Mouse (Mus musculus): ENCODE measurements around the gene Tomm40l. TPM values are rescaled to one million over a fixed set of nuclear protein-coding genes. Genes with fewer than 3 reads are reported as not detected.
A peak's percentile ranks its signal among the peaks of the same experiment; 100 is the strongest.

Gene Tomm40l
- polyA plus RNA-seq (2015; fragmentation: Nextera tagmentation; extraction: Ambion mirVana) = 60.7 and 68.9 TPM in 2 replicates

GRCm38 (mm10) chr1:171222238-171223155 is at the start of gene Tomm40l:
Gene Tomm40l (minus strand): TSS chr1:171222514.
- ATAC-seq (replicated peaks; ENCODE audit: extremely low read depth, insufficient read depth, low FRiP score) = peak; percentile 95
- 2% methylated on average over 28 of the region's 28 CpGs for WGBS
- H3K4me1 ChIP-seq (ENCODE audit: control insufficient read depth, insufficient read depth, low read length) = peaks cover 10% of the 10 kb centered on the region

GRCm38 (mm10) chr1:171272086-171272485 is 49.8 kb upstream of the Tomm40l start:
- H3K9ac ChIP-seq (ENCODE audit: low read length) = no peak overlapping the region
- H3K4me3 ChIP-seq (ENCODE audit: low read length) = no peak overlapping the region
- H3K36me3 ChIP-seq (ENCODE audit: control insufficient read depth, insufficient read depth) = peaks cover 45% of the 10 kb centered on the region
- ATAC-seq (replicated peaks; ENCODE audit: extremely low read depth, insufficient read depth, low FRiP score) = no peak
- 77% methylated on average over 3 of the region's 3 CpGs for WGBS
- H3K27ac ChIP-seq (ENCODE audit: low read length) = no peak overlapping the region; the same call in 1 of the 2 replicates
- peaks cover 16% of the 10 kb centered on the region for H3K4me1 ChIP-seq (ENCODE audit: control insufficient read depth, insufficient read depth, low read length)
- H3K4me2 ChIP-seq (ENCODE audit: low read depth, low read length) = no peak overlapping the region
- H3K9me3 ChIP-seq (replicated peaks; ENCODE audit: control insufficient read depth, low read length) = no peaks in the 10 kb centered on the region
- H3K27me3 ChIP-seq (ENCODE audit: control insufficient read depth, insufficient read depth, low read length) = no peaks in the 10 kb centered on the region

More at GRCm38 (mm10) chr1:171222238-171223155, at the start of gene Tomm40l:
- Histone ChIP-seq H3K9ac (ENCODE audit: low read length) (peak within 1 kb of the TSS; percentile 78), H3K27ac (ENCODE audit: low read length) (peak within 1 kb of the TSS; percentile 90), H3K36me3 (ENCODE audit: control insufficient read depth, insufficient read depth) (peaks cover 19% of the 10 kb centered on the region), H3K9me3 (replicated peaks; ENCODE audit: control insufficient read depth, low read length) (no peaks in the 10 kb centered on the region), H3K4me2 (ENCODE audit: low read depth, low read length) (peak within 1 kb of the TSS; percentile 79), H3K4me3 (ENCODE audit: low read length) (peak within 1 kb of the TSS; percentile 73), H3K27me3 (ENCODE audit: control insufficient read depth, insufficient read depth, low read length) (no peaks in the 10 kb centered on the region)

- Histone ChIP-seq H3K4me1 (ENCODE audit: control insufficient read depth, insufficient read depth, low read length) (peaks cover 16% of the 10 kb centered on the region), H3K9ac (ENCODE audit: low read length) (no peak overlapping the region), H3K4me3 (ENCODE audit: low read length) (no peak overlapping the region), H3K27ac (ENCODE audit: low read length) (no peak overlapping the region), H3K9me3 (replicated peaks; ENCODE audit: control insufficient read depth, low read length) (no peaks in the 10 kb centered on the region), H3K4me2 (ENCODE audit: low read depth, low read length) (peak overlapping the region; percentile 100), H3K27me3 (ENCODE audit: control insufficient read depth, insufficient read depth, low read length) (no peaks in the 10 kb centered on the region), H3K36me3 (ENCODE audit: control insufficient read depth, insufficient read depth) (peaks cover 41% of the 10 kb centered on the region)
- WGBS = 60% methylated on average over 10 of the region's 10 CpGs
- ATAC-seq (replicated peaks; ENCODE audit: extremely low read depth, insufficient read depth, low FRiP score) = no peak
Observed at GRCm38 (mm10) chr1:171271622-171272021, 49.3 kb upstream of the Tomm40l start.

GRCm38 (mm10) chr1:171271196-171271595 is 48.9 kb upstream of the Tomm40l start:
- H3K4me2 ChIP-seq (ENCODE audit: low read depth, low read length) = peak overlapping the region; percentile 100
- peak overlapping the region; percentile 93 for H3K4me3 ChIP-seq (ENCODE audit: low read length)
- peaks cover 36% of the 10 kb centered on the region for H3K36me3 ChIP-seq (ENCODE audit: control insufficient read depth, insufficient read depth)
- no peaks in the 10 kb centered on the region for H3K9me3 ChIP-seq (replicated peaks; ENCODE audit: control insufficient read depth, low read length)
- WGBS = 34% methylated on average over 9 of the region's 9 CpGs
- H3K27me3 ChIP-seq (ENCODE audit: control insufficient read depth, insufficient read depth, low read length) = no peaks in the 10 kb centered on the region
- H3K9ac ChIP-seq (ENCODE audit: low read length) = peak overlapping the region; percentile 95
- 0 out of 2 replicates have a peak overlapping the region, but pooled peaks have one; percentile 16 for H3K27ac ChIP-seq (ENCODE audit: low read length)
- ATAC-seq (replicated peaks; ENCODE audit: extremely low read depth, insufficient read depth, low FRiP score) = no peak
- H3K4me1 ChIP-seq (ENCODE audit: control insufficient read depth, insufficient read depth, low read length) = peaks cover 16% of the 10 kb centered on the region

- WGBS = under 1% methylated on average over 19 of the region's 19 CpGs
- Histone ChIP-seq H3K27me3 (ENCODE audit: control insufficient read depth, insufficient read depth, low read length) (no peaks in the 10 kb centered on the region), H3K4me1 (ENCODE audit: control insufficient read depth, insufficient read depth, low read length) (peaks cover 16% of the 10 kb centered on the region), H3K4me3 (ENCODE audit: low read length) (peak overlapping the region; percentile 93), H3K9me3 (replicated peaks; ENCODE audit: control insufficient read depth, low read length) (no peaks in the 10 kb centered on the region), H3K27ac (ENCODE audit: low read length) (peak overlapping the region; percentile 73), H3K4me2 (ENCODE audit: low read depth, low read length) (peak overlapping the region; percentile 100), H3K36me3 (ENCODE audit: control insufficient read depth, insufficient read depth) (peaks cover 30% of the 10 kb centered on the region), H3K9ac (ENCODE audit: low read length) (peak overlapping the region; percentile 95)
- ATAC-seq (replicated peaks; ENCODE audit: extremely low read depth, insufficient read depth, low FRiP score) = peak; percentile 61
Observed at GRCm38 (mm10) chr1:171270573-171270900, 48.2 kb upstream of the Tomm40l start.

- 4% methylated on average over 36 of the region's 36 CpGs for WGBS
- no peaks in the 10 kb centered on the region for H3K27me3 ChIP-seq (ENCODE audit: control insufficient read depth, insufficient read depth, low read length)
- peak within 1 kb of the TSS; percentile 100 for H3K4me2 ChIP-seq (ENCODE audit: low read depth, low read length)
- H3K36me3 ChIP-seq (ENCODE audit: control insufficient read depth, insufficient read depth) = peaks cover 25% of the 10 kb centered on the region
- ATAC-seq (replicated peaks; ENCODE audit: extremely low read depth, insufficient read depth, low FRiP score) = peak; percentile 95
- no peaks in the 10 kb centered on the region for H3K9me3 ChIP-seq (replicated peaks; ENCODE audit: control insufficient read depth, low read length)
- peak within 1 kb of the TSS; percentile 93 for H3K4me3 ChIP-seq (ENCODE audit: low read length)
- peak within 1 kb of the TSS; percentile 95 for H3K9ac ChIP-seq (ENCODE audit: low read length)
- peak within 1 kb of the TSS; percentile 73 for H3K27ac ChIP-seq (ENCODE audit: low read length)
- peaks cover 16% of the 10 kb centered on the region for H3K4me1 ChIP-seq (ENCODE audit: control insufficient read depth, insufficient read depth, low read length)
Observed at GRCm38 (mm10) chr1:171269848-171270572, 47.7 kb upstream of the Tomm40l start, which contains the start of gene B4galt3. Gene B4galt3 (plus strand): TSS chr1:171270328.

GRCm38 (mm10) chr1:171268341-171268740 is 46.0 kb upstream of the Tomm40l start:
- no peak overlapping the region for H3K9ac ChIP-seq (ENCODE audit: low read length)
- no peaks in the 10 kb centered on the region for H3K9me3 ChIP-seq (replicated peaks; ENCODE audit: control insufficient read depth, low read length)
- H3K27ac ChIP-seq (ENCODE audit: low read length) = no peak overlapping the region
- peaks cover 12% of the 10 kb centered on the region for H3K36me3 ChIP-seq (ENCODE audit: control insufficient read depth, insufficient read depth)
- ATAC-seq (replicated peaks; ENCODE audit: extremely low read depth, insufficient read depth, low FRiP score) = no peak
- no peak overlapping the region for H3K4me2 ChIP-seq (ENCODE audit: low read depth, low read length)
- 66% methylated on average over 1 of the region's 1 CpGs for WGBS
- H3K4me3 ChIP-seq (ENCODE audit: low read length) = no peak overlapping the region
- H3K4me1 ChIP-seq (ENCODE audit: control insufficient read depth, insufficient read depth, low read length) = peaks cover 23% of the 10 kb centered on the region
- no peaks in the 10 kb centered on the region for H3K27me3 ChIP-seq (ENCODE audit: control insufficient read depth, insufficient read depth, low read length)

- no peaks in the 10 kb centered on the region for H3K9me3 ChIP-seq (replicated peaks; ENCODE audit: control insufficient read depth, low read length)
- H3K36me3 ChIP-seq (ENCODE audit: control insufficient read depth, insufficient read depth) = no peaks in the 10 kb centered on the region
- H3K4me1 ChIP-seq (ENCODE audit: control insufficient read depth, insufficient read depth, low read length) = peaks cover 26% of the 10 kb centered on the region
- no peak for ATAC-seq (replicated peaks; ENCODE audit: extremely low read depth, insufficient read depth, low FRiP score)
- H3K4me2 ChIP-seq (ENCODE audit: low read depth, low read length) = no peak overlapping the region
- H3K4me3 ChIP-seq (ENCODE audit: low read length) = no peak overlapping the region
- H3K9ac ChIP-seq (ENCODE audit: low read length) = peak overlapping the region; percentile 11; the same call in 1 of the 2 replicates
- no peaks in the 10 kb centered on the region for H3K27me3 ChIP-seq (ENCODE audit: control insufficient read depth, insufficient read depth, low read length)
- 39% methylated on average over 4 of the region's 4 CpGs for WGBS
- peak overlapping the region; percentile 18; the same call in 1 of the 2 replicates for H3K27ac ChIP-seq (ENCODE audit: low read length)
Observed at GRCm38 (mm10) chr1:171265971-171266744, 43.8 kb upstream of the Tomm40l start.
